Mouse (Mus musculus) stomach, postnatal 0 days (tissue): ENCODE measurements around the gene Hist2h2aa1.
"Not testable (repeated sequence)": the region's sequence is repeated elsewhere in the genome, so short reads cannot be mapped to it uniquely, and the experiment has no call there.

Experiments used
- CTCF ChIP-seq: IDR thresholded peaks from 2 replicates; pipeline ENCODE4 v1.5.1; 2016; ENCODE audit warnings: antibody characterized with exemption, low read depth, mild to moderate bottlenecking, moderate library complexity
- EP300 ChIP-seq: optimal IDR thresholded peaks from 2 replicates; pipeline ENCODE3; 2016; ENCODE audit warnings: antibody characterized with exemption

- not testable (repeated sequence) for TF ChIP-seq CTCF, EP300
Observed at GRCm38 (mm10) chr3:96238954-96239793, 6.1 kb upstream of the Hist2h2aa1 start, which contains the start of gene Hist2h3c2.
